Mouse (Mus musculus): ENCODE data around the gene Slc16a13.

Slc16a13 gene

GRCm38 (mm10) chr11:70220731-70221602 lies at the start of gene Slc16a13:
Slc16a13 (minus strand) TSS chr11:70221064.
- peak; percentile 92 for DNase-seq (ENCODE audit: extremely low spot score, low spot score)

GRCm38 (mm10) chr11:70266405-70266804 lies 45.5 kb upstream of the Slc16a13 start:
- no peak for DNase-seq (ENCODE audit: extremely low spot score, low spot score)

- no peak for DNase-seq (ENCODE audit: extremely low spot score, low spot score)
Observed at GRCm38 (mm10) chr11:70265819-70266218, 45.0 kb upstream of the Slc16a13 start.

GRCm38 (mm10) chr11:70265252-70265651 lies 44.4 kb upstream of the Slc16a13 start:
- no peak for DNase-seq (ENCODE audit: extremely low spot score, low spot score)

GRCm38 (mm10) chr11:70259035-70259434 lies 38.2 kb upstream of the Slc16a13 start:
- DNase-seq (ENCODE audit: extremely low spot score, low spot score), result no peak

GRCm38 (mm10) chr11:70254931-70255531 lies 34.2 kb upstream of the Slc16a13 start, which contains the start of gene Alox12:
Alox12 (minus strand) TSS chr11:70255353.
- peak; percentile 62 for DNase-seq (ENCODE audit: extremely low spot score, low spot score)

GRCm38 (mm10) chr11:70254337-70254736 lies 33.5 kb upstream of the Slc16a13 start:
- DNase-seq (ENCODE audit: extremely low spot score, low spot score), result peak; percentile 26

- DNase-seq (ENCODE audit: extremely low spot score, low spot score), result no peak
Observed at GRCm38 (mm10) chr11:70251853-70252252, 31.0 kb upstream of the Slc16a13 start.

- no peak for DNase-seq (ENCODE audit: extremely low spot score, low spot score)
Observed at GRCm38 (mm10) chr11:70250150-70250549, 29.3 kb upstream of the Slc16a13 start.

GRCm38 (mm10) chr11:70247136-70247845 lies 26.4 kb upstream of the Slc16a13 start:
- peak; percentile 57 for DNase-seq (ENCODE audit: extremely low spot score, low spot score)

GRCm38 (mm10) chr11:70242591-70242990 lies 21.7 kb upstream of the Slc16a13 start:
- DNase-seq (ENCODE audit: extremely low spot score, low spot score), result no peak

- peak; percentile 88 for DNase-seq (ENCODE audit: extremely low spot score, low spot score)
Observed at GRCm38 (mm10) chr11:70239541-70240279, 18.8 kb upstream of the Slc16a13 start, which contains the start of the genes Gm21988 and Rnasek. Gm21988 (minus strand) TSS chr11:70239830. Rnasek (minus strand) TSS chr11:70239842.

GRCm38 (mm10) chr11:70238591-70239440 lies 18.0 kb upstream of the Slc16a13 start:
- no peak for DNase-seq (ENCODE audit: extremely low spot score, low spot score)

- peak; percentile 98 for DNase-seq (ENCODE audit: extremely low spot score, low spot score)
Observed at GRCm38 (mm10) chr11:70237457-70238167, 16.7 kb upstream of the Slc16a13 start, which contains the start of gene 0610010K14Rik. 0610010K14Rik (minus strand) TSS chr11:70237914.

GRCm38 (mm10) chr11:70236717-70237116 lies 15.9 kb upstream of the Slc16a13 start:
- no peak for DNase-seq (ENCODE audit: extremely low spot score, low spot score)

- no peak for DNase-seq (ENCODE audit: extremely low spot score, low spot score)
Observed at GRCm38 (mm10) chr11:70235254-70235900, 14.5 kb upstream of the Slc16a13 start.

GRCm38 (mm10) chr11:70234497-70234896 lies 13.6 kb upstream of the Slc16a13 start:
- DNase-seq (ENCODE audit: extremely low spot score, low spot score), result no peak

- DNase-seq (ENCODE audit: extremely low spot score, low spot score), result no peak
Observed at GRCm38 (mm10) chr11:70234037-70234436, 13.2 kb upstream of the Slc16a13 start.

- DNase-seq (ENCODE audit: extremely low spot score, low spot score), result no peak
Observed at GRCm38 (mm10) chr11:70233016-70233415, 12.2 kb upstream of the Slc16a13 start.
